Mouse (Mus musculus): ENCODE measurements around the gene Pdzd2. TPM values are rescaled to one million over a fixed set of nuclear protein-coding genes. Genes with fewer than 3 reads are reported as not detected.

Pdzd2 gene
- polyA plus RNA-seq, 1 experiment from 2014 or later, result 1.0 TPM

- Histone ChIP-seq H3K36me3 (ENCODE audit: control insufficient read depth, insufficient read depth) (no peaks in the 10 kb centered on the region), H3K9me3 (replicated peaks; ENCODE audit: control insufficient read depth, low read length) (no peaks in the 10 kb centered on the region), H3K4me2 (ENCODE audit: low read depth, low read length) (no peak overlapping the region), H3K9ac (ENCODE audit: low read depth, low read length) (no peak overlapping the region), H3K27ac (ENCODE audit: low read length) (no peak overlapping the region), H3K27me3 (ENCODE audit: control insufficient read depth, insufficient read depth, low read depth, low read length) (no peaks in the 10 kb centered on the region), H3K4me3 (ENCODE audit: low read depth, low read length) (no peak overlapping the region), H3K4me1 (ENCODE audit: control insufficient read depth, low read depth, low read length) (no peaks in the 10 kb centered on the region)
- no peak for ATAC-seq (ENCODE audit: low read depth)
- WGBS (ENCODE audit: insufficient replicate concordance), result 70% methylated on average over 2 of the region's 2 CpGs
Measured at GRCm38 (mm10) chr15:12449321-12449720, 290.4 kb downstream of the Pdzd2 start.

GRCm38 (mm10) chr15:12447021-12447434 lies 292.7 kb downstream of the Pdzd2 start:
- no peaks in the 10 kb centered on the region for H3K4me1 ChIP-seq (ENCODE audit: control insufficient read depth, low read depth, low read length)
- 45% methylated on average over 10 of the region's 10 CpGs for WGBS (ENCODE audit: insufficient replicate concordance)
- no peaks in the 10 kb centered on the region for H3K36me3 ChIP-seq (ENCODE audit: control insufficient read depth, insufficient read depth)
- ATAC-seq (ENCODE audit: low read depth), result no peak
- no peaks in the 10 kb centered on the region for H3K9me3 ChIP-seq (replicated peaks; ENCODE audit: control insufficient read depth, low read length)
- H3K27me3 ChIP-seq (ENCODE audit: control insufficient read depth, insufficient read depth, low read depth, low read length), result no peaks in the 10 kb centered on the region
- no peak overlapping the region for H3K4me2 ChIP-seq (ENCODE audit: low read depth, low read length)
- H3K9ac ChIP-seq (ENCODE audit: low read depth, low read length), result no peak overlapping the region
- H3K27ac ChIP-seq (ENCODE audit: low read length), result no peak overlapping the region
- no peak overlapping the region for H3K4me3 ChIP-seq (ENCODE audit: low read depth, low read length)

- no peak for ATAC-seq (ENCODE audit: low read depth)
- Histone ChIP-seq H3K9me3 (replicated peaks; ENCODE audit: control insufficient read depth, low read length) (no peaks in the 10 kb centered on the region), H3K4me2 (ENCODE audit: low read depth, low read length) (no peak overlapping the region), H3K27ac (ENCODE audit: low read length) (no peak overlapping the region), H3K4me3 (ENCODE audit: low read depth, low read length) (no peak overlapping the region), H3K27me3 (ENCODE audit: control insufficient read depth, insufficient read depth, low read depth, low read length) (no peaks in the 10 kb centered on the region), H3K36me3 (ENCODE audit: control insufficient read depth, insufficient read depth) (no peaks in the 10 kb centered on the region), H3K4me1 (ENCODE audit: control insufficient read depth, low read depth, low read length) (peaks cover 2% of the 10 kb centered on the region), H3K9ac (ENCODE audit: low read depth, low read length) (no peak overlapping the region)
- 62% methylated on average over 5 of the region's 5 CpGs for WGBS (ENCODE audit: insufficient replicate concordance)
Measured at GRCm38 (mm10) chr15:12444551-12444950, 295.2 kb downstream of the Pdzd2 start.

GRCm38 (mm10) chr15:12439351-12439751 lies 300.4 kb downstream of the Pdzd2 start:
- Histone ChIP-seq H3K36me3 (ENCODE audit: control insufficient read depth, insufficient read depth) (no peaks in the 10 kb centered on the region), H3K27ac (ENCODE audit: low read length) (no peak overlapping the region), H3K4me3 (ENCODE audit: low read depth, low read length) (no peak overlapping the region), H3K9me3 (replicated peaks; ENCODE audit: control insufficient read depth, low read length) (no peaks in the 10 kb centered on the region), H3K27me3 (ENCODE audit: control insufficient read depth, insufficient read depth, low read depth, low read length) (no peaks in the 10 kb centered on the region), H3K4me1 (ENCODE audit: control insufficient read depth, low read depth, low read length) (peaks cover 9% of the 10 kb centered on the region), H3K4me2 (ENCODE audit: low read depth, low read length) (no peak overlapping the region), H3K9ac (ENCODE audit: low read depth, low read length) (no peak overlapping the region)
- ATAC-seq (ENCODE audit: low read depth), result no peak
- WGBS (ENCODE audit: insufficient replicate concordance), result 13% methylated on average over 6 of the region's 6 CpGs

- 17% methylated on average over 6 of the region's 6 CpGs for WGBS (ENCODE audit: insufficient replicate concordance)
- Histone ChIP-seq H3K4me2 (ENCODE audit: low read depth, low read length) (no peak overlapping the region), H3K4me1 (ENCODE audit: control insufficient read depth, low read depth, low read length) (peaks cover 9% of the 10 kb centered on the region), H3K4me3 (ENCODE audit: low read depth, low read length) (no peak overlapping the region), H3K9ac (ENCODE audit: low read depth, low read length) (no peak overlapping the region), H3K36me3 (ENCODE audit: control insufficient read depth, insufficient read depth) (no peaks in the 10 kb centered on the region), H3K9me3 (replicated peaks; ENCODE audit: control insufficient read depth, low read length) (no peaks in the 10 kb centered on the region), H3K27me3 (ENCODE audit: control insufficient read depth, insufficient read depth, low read depth, low read length) (no peaks in the 10 kb centered on the region), H3K27ac (ENCODE audit: low read length) (no peak overlapping the region)
- ATAC-seq (ENCODE audit: low read depth), result no peak
Measured at GRCm38 (mm10) chr15:12438691-12439090, 301.0 kb downstream of the Pdzd2 start.

- Histone ChIP-seq H3K4me1 (ENCODE audit: control insufficient read depth, low read depth, low read length) (peaks cover 9% of the 10 kb centered on the region), H3K9me3 (replicated peaks; ENCODE audit: control insufficient read depth, low read length) (no peaks in the 10 kb centered on the region), H3K27me3 (ENCODE audit: control insufficient read depth, insufficient read depth, low read depth, low read length) (no peaks in the 10 kb centered on the region), H3K27ac (ENCODE audit: low read length) (no peak overlapping the region), H3K4me2 (ENCODE audit: low read depth, low read length) (no peak overlapping the region), H3K4me3 (ENCODE audit: low read depth, low read length) (no peak overlapping the region), H3K36me3 (ENCODE audit: control insufficient read depth, insufficient read depth) (no peaks in the 10 kb centered on the region), H3K9ac (ENCODE audit: low read depth, low read length) (no peak overlapping the region)
- 69% methylated on average over 11 of the region's 11 CpGs for WGBS (ENCODE audit: insufficient replicate concordance)
- no peak for ATAC-seq (ENCODE audit: low read depth)
Measured at GRCm38 (mm10) chr15:12438081-12438480, 301.6 kb downstream of the Pdzd2 start.

- WGBS (ENCODE audit: insufficient replicate concordance), result 22% methylated on average over 8 of the region's 8 CpGs
- peak; percentile 24; the same call in 1 of the 2 replicates for ATAC-seq (ENCODE audit: low read depth)
- Histone ChIP-seq H3K27me3 (ENCODE audit: control insufficient read depth, insufficient read depth, low read depth, low read length) (no peaks in the 10 kb centered on the region), H3K4me1 (ENCODE audit: control insufficient read depth, low read depth, low read length) (peaks cover 9% of the 10 kb centered on the region), H3K4me2 (ENCODE audit: low read depth, low read length) (no peak overlapping the region; the same call in 1 of the 2 replicates), H3K36me3 (ENCODE audit: control insufficient read depth, insufficient read depth) (no peaks in the 10 kb centered on the region), H3K27ac (ENCODE audit: low read length) (0 out of 2 replicates have a peak overlapping the region, but pooled peaks have one; percentile 21), H3K4me3 (ENCODE audit: low read depth, low read length) (no peak overlapping the region), H3K9me3 (replicated peaks; ENCODE audit: control insufficient read depth, low read length) (no peaks in the 10 kb centered on the region), H3K9ac (ENCODE audit: low read depth, low read length) (no peak overlapping the region)
Measured at GRCm38 (mm10) chr15:12435910-12436309, 303.8 kb downstream of the Pdzd2 start.

- WGBS (ENCODE audit: insufficient replicate concordance), result 49% methylated on average over 19 of the region's 19 CpGs
- Histone ChIP-seq H3K4me1 (ENCODE audit: control insufficient read depth, low read depth, low read length) (peaks cover 2% of the 10 kb centered on the region), H3K9me3 (replicated peaks; ENCODE audit: control insufficient read depth, low read length) (no peaks in the 10 kb centered on the region), H3K4me3 (ENCODE audit: low read depth, low read length) (no peak overlapping the region), H3K27me3 (ENCODE audit: control insufficient read depth, insufficient read depth, low read depth, low read length) (no peaks in the 10 kb centered on the region), H3K9ac (ENCODE audit: low read depth, low read length) (no peak overlapping the region), H3K4me2 (ENCODE audit: low read depth, low read length) (no peak overlapping the region), H3K27ac (ENCODE audit: low read length) (no peak overlapping the region), H3K36me3 (ENCODE audit: control insufficient read depth, insufficient read depth) (no peaks in the 10 kb centered on the region)
- ATAC-seq (ENCODE audit: low read depth), result no peak
Measured at GRCm38 (mm10) chr15:12433893-12434599, 305.7 kb downstream of the Pdzd2 start.

- no peak overlapping the region for H3K9ac ChIP-seq (ENCODE audit: low read depth, low read length)
- H3K4me3 ChIP-seq (ENCODE audit: low read depth, low read length), result no peak overlapping the region
- no peaks in the 10 kb centered on the region for H3K27me3 ChIP-seq (ENCODE audit: control insufficient read depth, insufficient read depth, low read depth, low read length)
- H3K27ac ChIP-seq (ENCODE audit: low read length), result no peak overlapping the region
- H3K4me1 ChIP-seq (ENCODE audit: control insufficient read depth, low read depth, low read length), result no peaks in the 10 kb centered on the region
- no peaks in the 10 kb centered on the region for H3K36me3 ChIP-seq (ENCODE audit: control insufficient read depth, insufficient read depth)
- H3K4me2 ChIP-seq (ENCODE audit: low read depth, low read length), result no peak overlapping the region
- ATAC-seq (ENCODE audit: low read depth), result no peak
- H3K9me3 ChIP-seq (replicated peaks; ENCODE audit: control insufficient read depth, low read length), result no peaks in the 10 kb centered on the region
Measured at GRCm38 (mm10) chr15:12432879-12433278, 306.8 kb downstream of the Pdzd2 start.
